Mouse (Mus musculus) ES-Bruce4 (cell line): Measurements from ENCODE around the gene Musk. TPM values are rescaled to one million over a fixed set of nuclear protein-coding genes. Genes with fewer than 3 reads are reported as not detected.

Experiments used
- H3K27ac ChIP-seq: 2 replicates; pipeline ENCODE4 v1.5.1; 2012; ENCODE audit warnings: low read length, inconsistent platforms; ENCODE audit not compliant: insufficient read depth
- H3K27me3 ChIP-seq: 2 replicates; pipeline ENCODE4 v1.6.1; 2012; ENCODE audit warnings: mild to moderate bottlenecking, low read length, inconsistent platforms; ENCODE audit not compliant: control insufficient read depth, poor library complexity, insufficient read depth, severe bottlenecking
- H3K36me3 ChIP-seq: 2 replicates; pipeline ENCODE4 v1.6.1; 2012; ENCODE audit warnings: inconsistent platforms, mild to moderate bottlenecking, low read length, moderate library complexity; ENCODE audit not compliant: control insufficient read depth, poor library complexity, insufficient read depth, severe bottlenecking
- H3K4me1 ChIP-seq: one replicate; pipeline ENCODE4 v1.8.1; 2011; ENCODE audit warnings: low read length; ENCODE audit not compliant: control insufficient read depth, insufficient read depth
- H3K4me3 ChIP-seq: 2 replicates; pipeline ENCODE4 v1.5.1; 2011; ENCODE audit warnings: low read depth, mild to moderate bottlenecking, low read length
- H3K9ac ChIP-seq: 2 replicates; pipeline ENCODE4 v1.6.1; 2012; ENCODE audit warnings: low read depth, mild to moderate bottlenecking, inconsistent platforms; ENCODE audit not compliant: poor library complexity, severe bottlenecking
- H3K9me3 ChIP-seq: replicated peaks from 2 replicates; pipeline ENCODE4 v1.6.1; 2012; ENCODE audit warnings: mild to moderate bottlenecking, low read length, inconsistent platforms; ENCODE audit not compliant: control insufficient read depth, poor library complexity, insufficient read depth, severe bottlenecking
- CTCF ChIP-seq: IDR thresholded peaks from one replicate; pipeline ENCODE4 v1.8.1; 2011; ENCODE audit warnings: low read depth, low read length
- EP300 ChIP-seq: IDR thresholded peaks from 2 replicates; pipeline ENCODE4 v1.6.1; 2011; ENCODE audit warnings: low read depth, low read length; ENCODE audit not compliant: insufficient read depth
- POLR2A ChIP-seq: IDR thresholded peaks from one replicate; pipeline ENCODE4 v1.8.1; 2011; ENCODE audit warnings: low read length; ENCODE audit not compliant: insufficient read depth
- polyA plus RNA-seq: library from polyadenylated mRNA; stranded (reverse); fragments of >200 nt; gene quantifications from 2 replicates; pipeline ENCODE4 v1.2.4, GENCODE M21; 2011; ENCODE audit warnings: low read depth; ENCODE audit not compliant: missing spikeins, insufficient read depth, insufficient read length

Musk gene
- polyA plus RNA-seq, 1 experiment, result not detected

GRCm38 (mm10) chr4:58371106-58371505, 85.3 kb downstream of the Musk start:
- H3K27me3 ChIP-seq, result no peaks in the 10 kb centered on the region; the same call in 1 of the 2 replicates
- TF ChIP-seq POLR2A (no peak), CTCF (no peak), EP300 (no peak)
- H3K36me3 ChIP-seq, result no peaks in the 10 kb centered on the region
- no peak overlapping the region for H3K9ac ChIP-seq
- H3K4me3 ChIP-seq, result no peak overlapping the region
- no peaks in the 10 kb centered on the region for H3K4me1 ChIP-seq
- H3K9me3 ChIP-seq, result no peaks in the 10 kb centered on the region
- no peak overlapping the region for H3K27ac ChIP-seq

- no peak overlapping the region for H3K9ac ChIP-seq
- H3K27ac ChIP-seq, result no peak overlapping the region
- H3K4me1 ChIP-seq, result no peaks in the 10 kb centered on the region
- no peak overlapping the region for H3K4me3 ChIP-seq
- no peaks in the 10 kb centered on the region; the same call in 1 of the 2 replicates for H3K27me3 ChIP-seq
- H3K9me3 ChIP-seq, result no peaks in the 10 kb centered on the region
- no peaks in the 10 kb centered on the region for H3K36me3 ChIP-seq
- TF ChIP-seq EP300 (no peak), CTCF (no peak), POLR2A (no peak)
These were observed 87.8 kb downstream of the Musk start for GRCm38 (mm10) chr4:58373599-58373998.

- Histone ChIP-seq H3K36me3 (no peaks in the 10 kb centered on the region), H3K4me1 (no peaks in the 10 kb centered on the region), H3K9me3 (no peaks in the 10 kb centered on the region), H3K4me3 (no peak overlapping the region), H3K27ac (no peak overlapping the region), H3K27me3 (no peaks in the 10 kb centered on the region; the same call in 1 of the 2 replicates), H3K9ac (no peak overlapping the region)
- TF ChIP-seq POLR2A (no peak), CTCF (no peak), EP300 (no peak)
These were observed 88.5 kb downstream of the Musk start for GRCm38 (mm10) chr4:58374141-58374870.

DNA sequence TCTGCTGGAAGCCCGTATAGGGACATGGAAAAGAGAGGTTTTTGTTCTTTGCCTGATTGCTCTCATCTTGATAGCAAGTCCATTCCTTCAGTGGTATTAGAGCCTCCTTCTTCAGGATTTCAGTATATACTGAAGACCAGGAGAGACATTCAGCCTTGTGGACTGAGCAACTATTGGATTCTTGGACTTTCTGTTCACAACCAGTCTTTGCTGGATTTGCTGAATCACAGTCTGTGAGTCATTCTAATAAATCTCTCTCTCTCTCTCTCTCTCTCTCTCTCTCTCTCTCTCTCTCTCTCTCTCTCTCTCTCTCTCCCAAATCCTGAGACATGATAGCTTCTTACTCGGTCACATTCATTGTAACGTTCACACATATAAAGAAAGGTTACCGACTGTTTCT, 93.4 kb downstream of the Musk start:
- Histone ChIP-seq H3K9me3 (no peaks in the 10 kb centered on the region), H3K4me1 (no peaks in the 10 kb centered on the region), H3K9ac (no peak overlapping the region), H3K4me3 (no peak overlapping the region), H3K36me3 (no peaks in the 10 kb centered on the region), H3K27ac (no peak overlapping the region), H3K27me3 (no peaks in the 10 kb centered on the region; the same call in 1 of the 2 replicates)
- TF ChIP-seq CTCF, result no peak
- no peak for TF ChIP-seq EP300
- no peak for TF ChIP-seq POLR2A

DNA sequence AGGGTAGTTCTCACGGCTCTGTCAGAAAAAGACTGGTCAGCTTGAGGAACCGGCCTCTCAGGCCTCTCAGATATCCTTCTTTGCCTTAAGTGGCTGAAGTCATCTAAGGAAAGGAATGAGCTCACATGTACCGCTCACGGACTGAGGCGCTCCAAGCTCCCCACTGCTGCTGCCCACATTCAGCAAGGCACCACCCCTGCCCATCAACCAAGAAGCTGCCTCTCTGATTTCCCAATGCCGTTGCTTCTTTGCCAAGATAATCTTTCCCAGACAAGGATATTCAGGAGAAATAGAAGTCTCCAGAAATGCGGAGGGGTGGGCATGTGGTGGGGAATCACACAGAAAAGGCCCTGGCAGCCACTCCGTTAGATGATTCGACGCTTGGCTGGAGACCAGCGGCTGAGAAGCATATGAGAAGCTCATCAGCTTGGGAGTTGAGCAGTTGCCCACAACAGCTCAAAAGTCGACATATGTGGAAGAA, 115.1 kb downstream of the Musk start:
- H3K4me1 ChIP-seq, result no peaks in the 10 kb centered on the region
- H3K9me3 ChIP-seq, result 0 out of 2 replicates have a peak, but pooled peaks cover 2% of the 10 kb centered on the region
- no peaks in the 10 kb centered on the region for H3K27me3 ChIP-seq
- TF ChIP-seq POLR2A (no peak), EP300 (no peak), CTCF (no peak)
- H3K4me3 ChIP-seq, result no peak overlapping the region
- H3K27ac ChIP-seq, result no peak overlapping the region
- no peaks in the 10 kb centered on the region for H3K36me3 ChIP-seq
- no peak overlapping the region for H3K9ac ChIP-seq

DNA sequence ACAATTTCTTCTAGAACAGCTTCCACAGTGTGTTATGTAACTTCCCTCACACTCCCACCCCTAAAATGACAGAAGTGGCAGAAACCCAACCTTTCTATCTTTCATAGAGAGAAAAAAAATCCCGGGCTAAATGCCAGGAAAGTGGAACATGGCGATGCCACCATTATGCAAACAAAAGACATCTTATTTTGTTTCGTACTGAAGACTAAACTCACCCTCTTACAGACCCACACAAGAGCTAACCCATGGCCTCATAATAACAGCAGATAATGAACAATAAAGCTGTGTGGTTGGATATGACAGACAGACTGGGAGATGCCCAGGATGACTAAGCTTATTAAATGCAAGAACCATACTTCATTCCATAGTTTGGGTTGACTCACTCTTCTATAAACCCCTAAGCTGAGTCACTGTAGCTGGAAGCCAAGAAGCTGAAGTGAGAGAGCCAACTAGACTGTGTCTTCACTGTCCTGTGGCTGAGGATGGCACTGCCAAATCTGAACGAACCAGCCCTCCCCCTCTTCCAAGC, 116.3 kb downstream of the Musk start:
- Histone ChIP-seq H3K27ac (no peak overlapping the region), H3K4me3 (no peak overlapping the region), H3K27me3 (no peaks in the 10 kb centered on the region), H3K9me3 (0 out of 2 replicates have a peak, but pooled peaks cover 2% of the 10 kb centered on the region), H3K9ac (no peak overlapping the region), H3K36me3 (no peaks in the 10 kb centered on the region), H3K4me1 (no peaks in the 10 kb centered on the region)
- TF ChIP-seq CTCF (no peak), EP300 (no peak), POLR2A (no peak)
